Mouse (Mus musculus) testis, adult 2 months (tissue): Measurements from ENCODE around the gene Arid1b. TPM values are rescaled to one million over a fixed set of nuclear protein-coding genes. Genes with fewer than 3 reads are reported as not detected.

ENCODE experiments used
- H3K27ac ChIP-seq: fragments of 200-500 bp; 2 replicates; pipeline ENCODE4 v1.5.1; 2012; ENCODE audit warnings: low read depth, low read length; ENCODE audit not compliant: control insufficient read depth, insufficient read depth
- H3K27me3 ChIP-seq: fragments of 200-500 bp; 2 replicates; pipeline ENCODE4 v1.6.1; 2012; ENCODE audit warnings: mild to moderate bottlenecking, low read length, moderate library complexity; ENCODE audit not compliant: control insufficient read depth, insufficient read depth
- H3K36me3 ChIP-seq: fragments of 200-500 bp; 2 replicates; pipeline ENCODE4 v1.6.1; 2012; ENCODE audit warnings: mild to moderate bottlenecking, low read length; ENCODE audit not compliant: control insufficient read depth, insufficient read depth
- H3K4me1 ChIP-seq: fragments of 200-500 bp; 2 replicates; pipeline ENCODE4 v1.6.1; 2012; ENCODE audit warnings: low read length; ENCODE audit not compliant: control insufficient read depth, insufficient read depth
- H3K4me3 ChIP-seq: fragments of 200-500 bp; 2 replicates; pipeline ENCODE4 v1.5.1; 2012; ENCODE audit warnings: low read depth, mild to moderate bottlenecking, low read length, moderate library complexity, mixed read lengths; ENCODE audit not compliant: control insufficient read depth
- CTCF ChIP-seq: fragments of 200-500 bp; IDR thresholded peaks from 2 replicates; pipeline ENCODE4 v1.5.1; 2012; ENCODE audit warnings: low read depth, mild to moderate bottlenecking, inconsistent platforms, low read length, moderate library complexity; ENCODE audit not compliant: control insufficient read depth, insufficient read depth, insufficient replicate concordance
- POLR2A ChIP-seq: fragments of 200-500 bp; IDR thresholded peaks from 2 replicates; pipeline ENCODE4 v1.6.1; 2012; ENCODE audit warnings: low read depth, mild to moderate bottlenecking, inconsistent platforms, low read length, moderate library complexity; ENCODE audit not compliant: control insufficient read depth
- polyA plus RNA-seq: library from polyadenylated mRNA; depleted of rRNA; stranded (reverse); fragments of >200 nt; gene quantifications from 2 replicates; pipeline ENCODE4 v1.2.3, GENCODE M21; 2012; rRNA removed

Gene Arid1b
- polyA plus RNA-seq = 5.2 and 5.7 TPM in 2 replicates

DNA sequence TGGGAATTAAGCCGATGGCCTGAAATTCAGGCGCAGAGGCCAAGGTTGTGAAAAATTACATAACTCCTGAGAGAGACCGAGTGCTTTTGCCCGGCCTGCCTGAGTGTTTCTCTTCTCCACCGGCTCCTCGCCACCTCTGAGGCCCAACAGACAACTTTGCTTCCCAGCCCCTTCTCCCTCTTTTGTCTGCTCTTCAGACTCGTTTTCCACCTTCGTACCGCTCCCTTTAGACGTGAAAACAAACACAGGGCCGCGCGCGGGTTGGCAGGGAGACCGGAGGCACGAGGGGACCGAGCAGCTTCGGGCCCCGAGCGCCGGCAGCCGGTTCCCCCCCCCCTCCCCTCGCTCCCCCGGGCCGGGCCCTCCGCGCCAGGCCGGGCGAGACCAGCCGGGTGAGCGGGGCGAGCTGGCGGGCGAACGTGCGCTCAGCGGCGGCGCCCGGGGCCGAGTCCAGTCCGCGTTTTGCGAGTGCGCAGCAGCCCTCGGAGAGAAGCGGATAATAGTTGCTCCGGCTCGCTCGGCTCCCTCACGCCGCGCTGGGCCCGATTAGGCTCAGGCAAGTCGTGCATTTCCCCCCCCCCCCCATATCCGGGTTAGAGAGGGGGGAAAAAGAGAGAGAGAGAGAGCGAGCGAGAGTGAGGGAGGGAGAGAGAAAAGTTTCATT lies at the start of gene Arid1b:
Gene Arid1b, plus strand, starts transcription at position 493 of the 664 bp plus-strand sequence.
- peak within 1 kb of the TSS; percentile 92 for H3K27ac ChIP-seq
- TF ChIP-seq POLR2A (no peak; the same call in 1 of the 2 replicates), CTCF (no peak)
- H3K4me3 ChIP-seq = peak within 1 kb of the TSS; percentile 75
- peaks cover 2% of the 10 kb centered on the region for H3K4me1 ChIP-seq
- H3K27me3 ChIP-seq = 0 out of 2 replicates have a peak, but pooled peaks cover 2% of the 10 kb centered on the region
- H3K36me3 ChIP-seq = no peaks in the 10 kb centered on the region

DNA sequence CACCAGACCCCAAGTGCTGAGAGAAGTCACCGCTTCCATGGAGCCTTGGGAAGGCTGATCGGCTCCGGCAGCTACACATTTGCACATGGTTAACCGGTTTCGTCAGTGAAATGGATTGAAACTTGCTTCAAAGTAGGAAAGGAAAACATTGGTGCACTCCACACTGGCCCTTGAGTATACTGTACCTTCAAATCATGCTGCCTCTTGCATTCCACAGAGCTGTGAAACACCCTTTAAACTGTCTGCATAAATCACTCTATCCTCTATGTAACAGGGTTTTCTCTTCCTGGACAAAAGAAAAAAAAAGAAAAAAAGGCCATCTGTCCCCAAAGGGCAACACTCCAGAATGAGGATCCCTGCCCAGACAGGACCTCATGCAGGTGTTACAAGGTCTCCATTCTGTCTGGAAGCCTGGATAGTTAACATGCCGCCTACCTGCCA lies 48.8 kb upstream of the Arid1b start:
- peaks cover 4% of the 10 kb centered on the region; the same call in 1 of the 2 replicates for H3K4me1 ChIP-seq
- H3K36me3 ChIP-seq = no peaks in the 10 kb centered on the region
- H3K4me3 ChIP-seq = no peak overlapping the region
- no peak overlapping the region; the same call in 1 of the 2 replicates for H3K27ac ChIP-seq
- no peak for TF ChIP-seq POLR2A
- TF ChIP-seq CTCF = no peak
- H3K27me3 ChIP-seq = no peaks in the 10 kb centered on the region

DNA sequence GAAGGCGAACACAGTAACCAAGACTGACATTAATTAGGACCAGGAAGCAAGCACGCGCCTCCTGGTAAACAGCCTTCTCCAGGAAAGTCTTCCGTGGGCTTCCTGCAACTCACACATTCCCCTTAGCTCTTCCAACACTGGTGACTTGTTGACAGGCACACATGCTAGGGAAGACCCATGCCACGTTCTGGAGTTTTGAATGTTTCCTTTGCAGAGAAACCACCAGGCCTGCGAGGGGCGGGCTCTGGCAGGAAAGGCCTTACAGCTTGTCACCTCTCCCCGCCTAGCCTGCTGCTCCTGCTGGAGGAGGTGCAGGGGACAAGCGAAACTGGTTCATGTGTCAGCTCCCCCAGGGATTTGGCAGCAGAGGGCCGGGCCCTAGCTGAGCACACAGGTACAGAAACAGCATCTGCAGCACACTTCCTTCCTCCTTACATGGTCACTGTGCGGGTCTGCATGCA lies 48.2 kb upstream of the Arid1b start:
- H3K27ac ChIP-seq = peak overlapping the region; percentile 49
- H3K36me3 ChIP-seq = no peaks in the 10 kb centered on the region
- peaks cover 4% of the 10 kb centered on the region; the same call in 1 of the 2 replicates for H3K4me1 ChIP-seq
- 0 out of 2 replicates have a peak overlapping the region, but pooled peaks have one; percentile 9 for H3K4me3 ChIP-seq
- H3K27me3 ChIP-seq = no peaks in the 10 kb centered on the region
- TF ChIP-seq CTCF = no peak
- TF ChIP-seq POLR2A = no peak

DNA sequence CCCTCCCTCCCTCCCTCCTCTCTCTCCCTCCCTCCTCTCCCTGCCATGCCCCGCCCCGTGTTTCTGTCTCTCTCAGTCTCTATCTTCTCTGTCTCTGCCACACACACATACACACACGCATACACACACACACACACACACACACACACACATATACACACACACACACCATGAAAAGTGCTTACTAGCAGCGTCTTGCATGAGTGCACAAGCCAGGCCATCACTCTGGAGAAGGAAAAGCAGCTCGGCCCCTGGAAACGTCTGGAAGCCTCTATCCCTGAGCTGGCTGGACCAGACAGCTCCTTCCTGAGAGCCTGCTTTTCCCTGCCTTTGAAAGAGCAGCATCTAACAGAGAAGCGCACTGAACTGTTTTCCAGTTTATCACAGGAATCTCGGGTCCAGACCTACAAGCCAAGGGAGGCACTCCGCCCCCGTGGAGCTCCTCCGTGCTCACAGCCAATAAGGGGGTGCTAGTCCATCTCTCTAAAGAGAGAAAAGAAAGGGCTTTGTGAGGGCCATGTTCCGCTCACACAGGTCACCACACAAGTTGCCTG lies 47.6 kb upstream of the Arid1b start:
- Histone ChIP-seq H3K27me3 (no peaks in the 10 kb centered on the region), H3K27ac (peak overlapping the region; percentile 52), H3K36me3 (no peaks in the 10 kb centered on the region), H3K4me3 (no peak overlapping the region), H3K4me1 (peaks cover 4% of the 10 kb centered on the region; the same call in 1 of the 2 replicates)
- TF ChIP-seq POLR2A = no peak
- no peak for TF ChIP-seq CTCF

DNA sequence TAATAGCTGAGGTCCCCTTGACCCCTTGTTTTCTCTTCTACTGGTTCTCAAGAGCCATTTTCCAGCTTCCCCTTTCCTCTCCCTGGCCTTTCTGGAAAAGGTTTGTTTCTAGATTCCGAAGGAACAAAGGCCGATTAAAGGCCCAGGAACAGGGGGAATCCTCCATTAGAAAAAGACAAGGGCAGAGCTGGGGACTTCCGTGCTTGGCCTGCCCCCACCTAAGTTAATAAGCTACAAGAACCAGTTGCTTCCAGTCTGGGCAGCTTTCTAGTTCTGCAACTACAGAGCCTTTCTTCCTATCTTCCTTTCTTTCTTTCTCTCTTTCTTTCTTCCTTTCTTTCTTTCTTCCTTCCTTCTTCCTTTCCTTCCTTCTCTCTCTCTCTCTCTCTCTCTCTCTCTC lies 47.1 kb upstream of the Arid1b start:
- H3K27me3 ChIP-seq = no peaks in the 10 kb centered on the region
- no peak overlapping the region for H3K4me3 ChIP-seq
- no peak for TF ChIP-seq POLR2A
- H3K36me3 ChIP-seq = no peaks in the 10 kb centered on the region
- H3K4me1 ChIP-seq = peaks cover 4% of the 10 kb centered on the region; the same call in 1 of the 2 replicates
- peak overlapping the region; percentile 5; the same call in 1 of the 2 replicates for H3K27ac ChIP-seq

DNA sequence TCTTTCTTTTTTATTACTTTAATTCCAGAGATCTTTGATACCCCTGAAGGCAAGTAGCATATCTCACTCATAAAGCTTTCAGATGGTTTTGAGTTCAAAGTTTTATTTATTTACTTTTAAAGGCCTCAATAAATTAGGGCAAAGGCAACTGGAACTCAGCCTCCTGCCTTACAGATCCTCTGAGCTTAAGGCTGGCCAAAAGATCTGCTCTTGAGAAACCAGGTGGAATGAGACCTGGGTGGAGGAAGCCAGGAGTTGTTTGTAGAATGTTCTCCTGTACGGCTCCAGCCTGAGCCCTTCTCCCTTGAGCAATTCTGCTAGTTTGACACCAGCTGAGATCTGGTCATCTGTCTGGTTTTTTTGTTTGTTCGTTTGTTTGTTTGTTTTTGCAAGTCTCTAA lies 46.7 kb upstream of the Arid1b start:
- Histone ChIP-seq H3K4me3 (no peak overlapping the region), H3K27ac (0 out of 2 replicates have a peak overlapping the region, but pooled peaks have one; percentile 8), H3K4me1 (peaks cover 4% of the 10 kb centered on the region; the same call in 1 of the 2 replicates), H3K36me3 (no peaks in the 10 kb centered on the region), H3K27me3 (no peaks in the 10 kb centered on the region)
- no peak for TF ChIP-seq POLR2A
- TF ChIP-seq CTCF = no peak

DNA sequence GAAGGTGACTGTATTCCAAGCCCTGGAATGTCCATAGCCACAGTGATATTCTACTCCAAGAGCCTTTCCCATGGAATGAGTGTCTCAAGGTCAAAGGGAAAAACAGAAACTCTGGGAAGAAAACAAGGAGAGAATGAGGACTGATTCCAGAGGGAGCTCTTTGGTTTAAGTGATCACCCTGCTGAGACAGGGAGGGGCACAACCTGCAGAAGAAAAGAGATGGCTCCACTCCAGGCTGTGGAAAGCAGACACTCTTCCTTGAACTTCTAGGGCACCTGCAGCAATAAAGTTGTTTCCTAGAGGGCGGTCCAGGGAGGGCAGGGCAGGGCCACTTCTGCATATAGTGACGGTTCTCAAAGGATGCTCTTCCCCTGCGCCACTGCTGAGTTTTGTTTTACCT lies 45.6 kb upstream of the Arid1b start:
- Histone ChIP-seq H3K27ac (no peak overlapping the region), H3K4me1 (peaks cover 4% of the 10 kb centered on the region; the same call in 1 of the 2 replicates), H3K36me3 (no peaks in the 10 kb centered on the region), H3K4me3 (no peak overlapping the region), H3K27me3 (no peaks in the 10 kb centered on the region)
- TF ChIP-seq POLR2A = no peak
- no peak for TF ChIP-seq CTCF

DNA sequence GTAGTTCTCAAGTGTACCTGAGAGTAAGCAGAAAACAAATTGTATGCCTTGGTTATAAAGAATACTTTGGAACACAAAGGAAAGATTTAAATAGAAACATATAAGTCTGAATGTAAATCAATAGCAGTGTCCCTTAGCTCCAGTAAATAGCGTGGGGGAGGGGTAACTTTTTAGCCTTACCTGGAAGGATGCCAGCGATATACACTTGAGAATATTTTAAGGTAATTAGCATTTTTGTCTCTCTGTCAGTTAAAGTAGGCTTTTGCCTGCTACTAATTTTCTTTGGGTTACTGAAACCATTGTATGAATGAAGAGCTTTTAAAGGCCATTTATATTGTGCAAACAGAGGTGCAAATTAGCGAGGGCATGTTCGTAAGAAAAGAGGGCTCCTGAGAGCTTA lies 39.7 kb upstream of the Arid1b start:
- H3K27me3 ChIP-seq = no peaks in the 10 kb centered on the region
- H3K36me3 ChIP-seq = no peaks in the 10 kb centered on the region
- TF ChIP-seq CTCF (no peak), POLR2A (no peak)
- no peaks in the 10 kb centered on the region for H3K4me1 ChIP-seq
- H3K4me3 ChIP-seq = no peak overlapping the region
- no peak overlapping the region for H3K27ac ChIP-seq
